Mouse (Mus musculus) hematopoietic stem cell, adult 5-6 weeks (primary cell): ENCODE measurements around the gene Sp8. TPM values are rescaled to one million over a fixed set of nuclear protein-coding genes. Genes with fewer than 3 reads are reported as not detected.

Source experiments
- ATAC-seq, 2 experiments: fragments of 125-278 bp in 1 of 2; replicated peaks in 1 of 2; 2 replicates each; pipeline ENCODE4 v1.8.0; 2016 to 2017; ENCODE audit warnings: inconsistent platforms in 2 of 2, mild to moderate bottlenecking in 2 of 2, moderate number of reproducible peaks in 2 of 2, low read depth in 1 of 2, moderate TSS enrichment in 1 of 2; ENCODE audit not compliant: low FRiP score in 2 of 2, poor library complexity in 2 of 2, severe bottlenecking in 2 of 2, insufficient read depth in 1 of 2, low TSS enrichment in 1 of 2
- total RNA-seq: library from RNA; stranded (forward); fragments of 172-1452, 232-1000 nt; gene quantifications from 2 replicates; pipeline ENCODE4 v1.2.3, GENCODE M21; 2017

The Sp8 gene
- total RNA-seq: not detected in 2 replicates

GRCm38 (mm10) chr12:118846221-118846620 lies at the start of gene Sp8:
Gene Sp8, plus strand, starts transcription at chr12:118846329.
- no peak for ATAC-seq

- no peak for ATAC-seq
Observed at GRCm38 (mm10) chr12:118811328-118811961, 34.7 kb upstream of the Sp8 start.

- no peak for ATAC-seq
Observed at GRCm38 (mm10) chr12:118814561-118814960, 31.6 kb upstream of the Sp8 start.

GRCm38 (mm10) chr12:118816156-118816555 lies 30.0 kb upstream of the Sp8 start:
- no peak for ATAC-seq

- no peak for ATAC-seq
Observed at GRCm38 (mm10) chr12:118829881-118830280, 16.2 kb upstream of the Sp8 start.

- ATAC-seq: peak; percentile 75 to 78
Observed at GRCm38 (mm10) chr12:118836411-118837341, 9.5 kb upstream of the Sp8 start.

GRCm38 (mm10) chr12:118837361-118837760 lies 8.8 kb upstream of the Sp8 start:
- 0 out of 4 replicates have a peak, but pooled peaks of 1 of the 2 experiments have one; percentile 24 for ATAC-seq

- no peak for ATAC-seq
Observed at GRCm38 (mm10) chr12:118838260-118838659, 7.9 kb upstream of the Sp8 start.

- no peak for ATAC-seq
Observed at GRCm38 (mm10) chr12:118839398-118839797, 6.7 kb upstream of the Sp8 start.

- ATAC-seq: no peak
Observed at GRCm38 (mm10) chr12:118840301-118840700, 5.8 kb upstream of the Sp8 start.

GRCm38 (mm10) chr12:118840861-118841260 lies 5.3 kb upstream of the Sp8 start:
- no peak for ATAC-seq

GRCm38 (mm10) chr12:118841381-118841922 lies 4.7 kb upstream of the Sp8 start:
- no peak for ATAC-seq

GRCm38 (mm10) chr12:118841971-118842550 lies 4.1 kb upstream of the Sp8 start:
- no peak for ATAC-seq

- ATAC-seq: no peak; a peak in 1 of 4 replicates
Observed at GRCm38 (mm10) chr12:118842671-118843411, 3.3 kb upstream of the Sp8 start.

- ATAC-seq: no peak
Observed at GRCm38 (mm10) chr12:118844111-118844510, 2.0 kb upstream of the Sp8 start.

GRCm38 (mm10) chr12:118844841-118845240 lies 1.3 kb upstream of the Sp8 start:
- ATAC-seq: no peak

- no peak for ATAC-seq
Observed at GRCm38 (mm10) chr12:118845351-118845750, 778 bp upstream of the Sp8 start.
